Mouse (Mus musculus) cerebellum, adult 2 months (tissue): ENCODE measurements at regions not wholly inside any gene's neighbourhood (a gene's known extent, or its start where the extent isn't known, plus 50 kb on each side); places are given as distances from the start of the nearest gene placed in this dataset.

Source experiments
- CTCF ChIP-seq: fragments of 200-500 bp; IDR thresholded peaks from 2 replicates; pipeline ENCODE4 v1.5.1; 2011; ENCODE audit warnings: low read depth, mild to moderate bottlenecking, control low read depth, low read length, moderate library complexity, borderline replicate concordance; ENCODE audit not compliant: insufficient read depth
- POLR2A ChIP-seq: fragments of 200-500 bp; IDR thresholded peaks from 2 replicates; pipeline ENCODE4 v1.6.1; 2011; ENCODE audit warnings: low read length, control low read depth, borderline replicate concordance; ENCODE audit not compliant: insufficient read depth

GRCm38 (mm10) chr8:49396519-49396918 is 552.8 kb upstream of the Tenm3 start:
- no peak for TF ChIP-seq POLR2A
- TF ChIP-seq CTCF, result no peak
